Comparison of ENCODE assay signal across 15 mouse cellular contexts in the genomic region with DNA sequence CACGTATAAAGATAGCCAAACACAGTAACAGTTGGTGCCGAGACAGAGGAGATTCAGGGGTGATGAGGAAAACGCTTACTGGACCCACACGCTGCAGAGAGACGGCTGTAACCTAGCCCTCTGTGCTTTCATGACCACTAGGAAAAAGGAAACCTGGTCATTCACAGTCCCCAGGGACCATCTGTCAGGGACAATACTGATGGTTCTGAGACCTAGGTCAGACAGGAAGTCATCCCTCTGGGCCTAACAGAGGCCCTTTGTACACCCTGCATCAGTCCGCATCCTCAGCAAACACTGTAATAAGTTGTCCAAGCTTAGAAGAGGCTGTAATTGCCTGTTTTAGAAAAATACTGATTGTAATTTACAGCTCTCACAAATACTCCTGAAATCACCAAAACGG.
DNase-seq lines count a peak whose midpoint lies in the region; ATAC-seq and TF ChIP-seq lines count a peak whose summit lies in the region.
"Had no signal": no experiment of that assay in that cellular context is flagged by ENCODE, and none has a peak within 500 bp of the region (broad histone marks: within the 10 kb centered on the region; RNA-seq: fewer than 3 reads in every experiment).

No protein-coding gene starts in this region.

- 50% methylated on average over 7 of the region's 7 CpGs for WGBS in hindbrain, embryonic 12.5 days
- WGBS in hindbrain, embryonic 14.5 days: 59% methylated on average over 7 of the region's 7 CpGs

- H3K79me2 ChIP-seq in CH12.LX (replicated peaks; ENCODE audit: control insufficient read depth, extremely low read depth, insufficient read depth, poor library complexity, severe bottlenecking): no peaks in the 10 kb centered on the region

- TF ChIP-seq POLR2A in CH12.LX (IDR thresholded peaks at IDR 0.05; ENCODE audit: low read depth, low read length): no peak

- no peak for DNase-seq in hindbrain, embryonic 14.5 days (ENCODE audit: low spot score)
- DNase-seq in CH12.LX (ENCODE audit: extremely low read depth): peak; percentile 15
- DNase-seq in embryo, embryonic 10 days (ENCODE audit: low spot score): peak; percentile 68
- DNase-seq in kidney, postnatal 14 days: peak; percentile 69
- no peak for DNase-seq in cerebellum, adult 18-20 months
- DNase-seq in left cerebral cortex, postnatal 36 days (ENCODE audit: low spot score in 2 of 2): no peak
- DNase-seq: cerebellum, postnatal 36 days; heart, adult 2 months; heart, postnatal 10 days; liver; lung, adult 2 months had no signal

- no peaks in the 10 kb centered on the region for H3K27me3 ChIP-seq in hindbrain, embryonic 12.5 days
- H3K27me3 ChIP-seq in hindbrain, embryonic 14.5 days (ENCODE audit: control insufficient read depth, insufficient read depth, low read length): no peaks in the 10 kb centered on the region
- H3K27me3 ChIP-seq in CH12.LX (replicated peaks): no peaks in the 10 kb centered on the region
- H3K27me3 ChIP-seq: embryonic facial prominence, embryonic 15.5 days; forebrain, embryonic 13.5 days had no signal

- no peak for TF ChIP-seq CTCF in CH12.LX (conservative IDR thresholded peaks at IDR 0.05 in 1 of 2, IDR thresholded peaks at IDR 0.05 in 1 of 2; ENCODE audit: low read depth in 2 of 2, low read length in 2 of 2)

- H3K36me3 ChIP-seq in hindbrain, embryonic 12.5 days: no peaks in the 10 kb centered on the region
- H3K36me3 ChIP-seq in hindbrain, embryonic 14.5 days (replicated peaks; ENCODE audit: control insufficient read depth, insufficient read depth): no peaks in the 10 kb centered on the region
- no peaks in the 10 kb centered on the region for H3K36me3 ChIP-seq in CH12.LX (replicated peaks in 1 of 2; ENCODE audit: control insufficient read depth in 1 of 2, insufficient read depth in 1 of 2, low read length in 1 of 2)
- H3K36me3 ChIP-seq: embryonic facial prominence, embryonic 15.5 days had no signal

- no peak overlapping the region for H3K4me3 ChIP-seq in hindbrain, embryonic 12.5 days
- no peak overlapping the region for H3K4me3 ChIP-seq in hindbrain, embryonic 14.5 days (replicated peaks; ENCODE audit: low read length)
- no peak overlapping the region for H3K4me3 ChIP-seq in CH12.LX (replicated peaks in 1 of 3; ENCODE audit: low read depth in 2 of 3, low read length in 2 of 3, poor library complexity in 1 of 3)
- H3K4me3 ChIP-seq: embryonic facial prominence, embryonic 15.5 days; forebrain, embryonic 13.5 days; heart, adult 2 months had no signal

- H3K9me3 ChIP-seq in hindbrain, embryonic 12.5 days (replicated peaks): no peaks in the 10 kb centered on the region
- no peaks in the 10 kb centered on the region for H3K9me3 ChIP-seq in hindbrain, embryonic 14.5 days (ENCODE audit: control insufficient read depth, low read length)
- H3K9me3 ChIP-seq in CH12.LX (replicated peaks; ENCODE audit: low read length): no peaks in the 10 kb centered on the region
- H3K9me3 ChIP-seq: embryonic facial prominence, embryonic 15.5 days; forebrain, embryonic 13.5 days had no signal

- in situ Hi-C loops in CH12.LX (cut with MboI; ENCODE audit: low pct_ligation_motif_present, low pct_unique_long_range_greater_than_20kb, low sequenced_read_pairs): loop anchor here (25.0 kb wide), 1 partner anchor 512 kb away; no protein-coding TSS in a partner anchor

- ATAC-seq in hindbrain, embryonic 12.5 days (ENCODE audit: low FRiP score): no peak
- no peak for ATAC-seq in hindbrain, embryonic 14.5 days (ENCODE audit: low FRiP score)
- no peak for ATAC-seq in megakaryocyte-erythroid progenitor cell, adult 5-6 weeks (replicated peaks; ENCODE audit: low FRiP score, low TSS enrichment, poor library complexity, severe bottlenecking)
- ATAC-seq: forebrain, embryonic 13.5 days had no signal

- 0 out of 2 replicates have a peak overlapping the region, but pooled peaks have one; percentile 30 for H3K27ac ChIP-seq in hindbrain, embryonic 12.5 days
- no peak overlapping the region for H3K27ac ChIP-seq in hindbrain, embryonic 14.5 days
- H3K27ac ChIP-seq in CH12.LX (ENCODE audit: insufficient read depth, low read depth): no peak overlapping the region
- H3K27ac ChIP-seq: embryonic facial prominence, embryonic 15.5 days; forebrain, embryonic 13.5 days; heart, adult 2 months had no signal

- peaks cover 6% of the 10 kb centered on the region; the same call in 1 of the 2 replicates for H3K4me1 ChIP-seq in hindbrain, embryonic 12.5 days
- H3K4me1 ChIP-seq in hindbrain, embryonic 14.5 days (replicated peaks; ENCODE audit: control insufficient read depth, insufficient read depth, low read length): 0 out of 2 replicates have a peak, but pooled peaks cover 4% of the 10 kb centered on the region
- peaks cover 3 to 28% of the 10 kb centered on the region in 2 experiments for H3K4me1 ChIP-seq in CH12.LX (ENCODE audit: control insufficient read depth in 1 of 2, insufficient read depth in 2 of 2)

- no peak overlapping the region for H3K4me2 ChIP-seq in hindbrain, embryonic 12.5 days (replicated peaks)
- H3K4me2 ChIP-seq in hindbrain, embryonic 14.5 days (replicated peaks): no peak overlapping the region
- peak overlapping the region; percentile 87; the same call in 1 of the 2 replicates for H3K4me2 ChIP-seq in CH12.LX (ENCODE audit: insufficient read depth, low read depth, poor library complexity, severe bottlenecking)
- H3K4me2 ChIP-seq: embryonic facial prominence, embryonic 15.5 days; forebrain, embryonic 13.5 days had no signal

- dilution Hi-C loops in CH12.LX (cut with MboI; ENCODE audit: extremely low pct_ligation_motif_present, extremely low pct_unique_long_range_greater_than_20kb, low sequenced_read_pairs): no loop called here

- no peak for TF ChIP-seq EP300 in CH12.LX (IDR thresholded peaks at IDR 0.05; ENCODE audit: low read length)

- no peak for TF ChIP-seq RAD21 in CH12.LX (IDR thresholded peaks at IDR 0.05; ENCODE audit: low read depth, low read length)

- H3K9ac ChIP-seq in hindbrain, embryonic 12.5 days: no peak overlapping the region
- no peak overlapping the region for H3K9ac ChIP-seq in hindbrain, embryonic 14.5 days
- no peak overlapping the region for H3K9ac ChIP-seq in CH12.LX (ENCODE audit: insufficient read depth, low read depth)
- H3K9ac ChIP-seq: embryonic facial prominence, embryonic 15.5 days; forebrain, embryonic 13.5 days had no signal

- intact Hi-C loops in left cerebral cortex, postnatal 36 days (cut with DNase I): no loop called here

TF ChIP-seq in CH12.LX, 34 proteins besides CTCF, POLR2A, EP300 and RAD21:
- TF ChIP-seq JUN (IDR thresholded peaks at IDR 0.05; ENCODE audit: insufficient read depth, low read depth, low read length) (no peak), NELFE (IDR thresholded peaks at IDR 0.05; ENCODE audit: low read depth, low read length) (no peak), ELF1 (IDR thresholded peaks at IDR 0.05; ENCODE audit: low read depth, low read length) (0 out of 2 replicates have a peak, but pooled peaks have one; percentile 36)

Comparison
In these comparisons a context has a peak if more than half of its experiments do, and no peak if none do; other contexts are left out.
1. DNase-seq: peak in CH12.LX (single experiment), embryo, embryonic 10 days (single experiment) and kidney, postnatal 14 days (single experiment); none in hindbrain, embryonic 14.5 days (single experiment), cerebellum, adult 18-20 months (0 of 2) and left cerebral cortex, postnatal 36 days (0 of 2).